Mouse (Mus musculus) spleen, adult 2 months (tissue): ENCODE results near the gene Peli2. TPM values are rescaled to one million over a fixed set of nuclear protein-coding genes. Genes with fewer than 3 reads are reported as not detected.

ENCODE experiments used
- DNase-seq, 2 experiments: peaks; one replicate each; pipeline versions ENCODE4 v3.0.0 to v3.0.0-alpha.2; 2012 to 2021; ENCODE audit warnings: low spot score in 2 of 2, low read depth in 1 of 2
- H3K27ac ChIP-seq: fragments of 200-500 bp; 2 replicates; pipeline ENCODE4 v1.5.1; 2012; ENCODE audit warnings: low read length, inconsistent platforms; ENCODE audit not compliant: insufficient read depth
- H3K27me3 ChIP-seq: fragments of 200-500 bp; 2 replicates; pipeline ENCODE4 v1.6.1; 2012; ENCODE audit warnings: mild to moderate bottlenecking, moderate library complexity, low read length, inconsistent platforms; ENCODE audit not compliant: control insufficient read depth, insufficient read depth
- H3K36me3 ChIP-seq: fragments of 200-500 bp; 2 replicates; pipeline ENCODE4 v1.6.1; 2012; ENCODE audit warnings: mild to moderate bottlenecking, low read length, inconsistent platforms; ENCODE audit not compliant: control insufficient read depth, insufficient read depth
- H3K4me1 ChIP-seq: fragments of 200-500 bp; 2 replicates; pipeline ENCODE4 v1.6.1; 2011; ENCODE audit warnings: inconsistent platforms; ENCODE audit not compliant: control insufficient read depth, insufficient read depth, insufficient read length
- H3K4me3 ChIP-seq: fragments of 200-500 bp; 2 replicates; pipeline ENCODE4 v1.5.1; 2011; ENCODE audit warnings: mild to moderate bottlenecking, inconsistent platforms; ENCODE audit not compliant: insufficient read depth, insufficient read length; ENCODE audit errors: extremely low read depth
- CTCF ChIP-seq: fragments of 200-500 bp; IDR thresholded peaks from 2 replicates; pipeline ENCODE4 v1.5.1; 2011; ENCODE audit warnings: mild to moderate bottlenecking, inconsistent platforms; ENCODE audit not compliant: insufficient read depth, insufficient read length, insufficient replicate concordance; ENCODE audit errors: extremely low read depth
- POLR2A ChIP-seq: fragments of 200-500 bp; IDR thresholded peaks from 2 replicates; pipeline ENCODE4 v1.6.1; 2011; ENCODE audit warnings: low read depth, low read length, inconsistent platforms
- whole genome bisulfite sequencing: fragments of 180-500 bp; shearing (Covaris S2); methylation state at CpG from one replicate; pipeline ENCODE4 v1.1.7; 2018; 5-methylcytosine and 5-hydroxymethylcytosine counted together
- polyA plus RNA-seq: library from polyadenylated mRNA; depleted of rRNA; stranded (reverse); fragments of >200 nt; gene quantifications from 2 replicates; pipeline ENCODE4 v1.2.3, GENCODE M21; 2012

Gene Peli2
- polyA plus RNA-seq, 1 experiment, result 3.1 TPM

GRCm38 (mm10) chr14:48263146-48263545 lies 142.5 kb downstream of the Peli2 start:
- TF ChIP-seq POLR2A (no peak), CTCF (no peak)
- no peak for DNase-seq
- Histone ChIP-seq H3K27ac (no peak overlapping the region), H3K27me3 (no peaks in the 10 kb centered on the region), H3K4me1 (no peaks in the 10 kb centered on the region), H3K36me3 (no peaks in the 10 kb centered on the region), H3K4me3 (no peak overlapping the region)
- WGBS, result 86% methylated on average over 4 of the region's 4 CpGs

GRCm38 (mm10) chr14:48266710-48267109 lies 146.1 kb downstream of the Peli2 start:
- H3K4me3 ChIP-seq, result no peak overlapping the region
- WGBS, result 65% methylated on average over 6 of the region's 6 CpGs
- no peak overlapping the region for H3K27ac ChIP-seq
- DNase-seq, result no peak
- no peaks in the 10 kb centered on the region for H3K36me3 ChIP-seq
- no peaks in the 10 kb centered on the region for H3K27me3 ChIP-seq
- H3K4me1 ChIP-seq, result no peaks in the 10 kb centered on the region
- TF ChIP-seq CTCF (no peak), POLR2A (no peak)

DNA sequence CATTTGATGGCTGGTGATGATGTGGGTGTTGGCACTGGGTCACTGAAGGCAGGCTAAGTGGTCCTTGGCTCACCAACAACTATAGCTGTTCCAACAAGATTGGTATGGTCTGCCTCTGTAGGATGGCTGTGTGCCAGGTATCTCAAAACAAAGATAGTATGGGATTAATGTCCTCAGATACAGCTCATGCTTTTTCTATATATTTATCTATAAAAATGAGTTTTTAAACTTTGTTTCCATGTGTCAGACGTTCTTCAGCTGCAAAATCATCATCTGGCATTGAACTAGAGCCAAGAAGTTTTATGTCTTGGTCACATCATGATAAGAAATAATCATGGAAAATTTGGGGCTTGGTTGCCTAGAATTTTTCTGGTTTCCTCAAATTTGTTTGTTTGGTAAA lies 157.7 kb downstream of the Peli2 start:
- TF ChIP-seq CTCF (no peak), POLR2A (no peak)

DNA sequence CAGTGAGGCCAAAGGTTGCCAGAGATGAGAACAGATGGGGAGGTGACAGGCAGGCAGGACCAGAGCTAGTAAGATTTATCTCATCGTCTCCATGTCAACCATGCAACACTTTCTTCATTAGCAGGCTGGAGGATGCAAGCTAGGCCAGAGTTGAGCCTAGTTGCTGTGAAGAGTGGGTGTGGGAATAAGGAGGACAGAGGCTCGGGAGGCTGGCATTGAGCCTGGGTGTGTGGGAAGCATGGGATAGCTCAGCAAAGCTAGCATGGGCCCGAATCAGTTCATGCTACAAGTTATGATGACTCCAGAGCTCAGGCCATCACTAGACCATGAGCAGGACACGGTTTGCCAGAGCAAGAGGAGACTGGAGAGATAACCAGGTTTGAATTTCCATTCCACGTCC lies 166.3 kb downstream of the Peli2 start:
- Histone ChIP-seq H3K36me3 (no peaks in the 10 kb centered on the region), H3K27ac (no peak overlapping the region), H3K27me3 (no peaks in the 10 kb centered on the region), H3K4me3 (no peak overlapping the region), H3K4me1 (no peaks in the 10 kb centered on the region)
- 90% methylated on average over 5 of the region's 5 CpGs for WGBS
- no peak for TF ChIP-seq CTCF
- no peak for TF ChIP-seq POLR2A
- no peak for DNase-seq

More for the DNA sequence above, 157.7 kb downstream of the Peli2 start:
- Histone ChIP-seq H3K4me3 (no peak overlapping the region), H3K27me3 (no peaks in the 10 kb centered on the region), H3K27ac (no peak overlapping the region), H3K4me1 (no peaks in the 10 kb centered on the region), H3K36me3 (no peaks in the 10 kb centered on the region)
- WGBS, result 58% methylated on average over 1 of the region's 1 CpGs
- no peak for DNase-seq

GRCm38 (mm10) chr14:48287581-48287980 lies 167.0 kb downstream of the Peli2 start:
- Histone ChIP-seq H3K4me3 (no peak overlapping the region), H3K36me3 (no peaks in the 10 kb centered on the region), H3K27me3 (no peaks in the 10 kb centered on the region), H3K4me1 (no peaks in the 10 kb centered on the region), H3K27ac (no peak overlapping the region)
- 97% methylated on average over 4 of the region's 4 CpGs for WGBS
- TF ChIP-seq CTCF (no peak), POLR2A (no peak)
- DNase-seq, result no peak

GRCm38 (mm10) chr14:48288600-48288999 lies 168.0 kb downstream of the Peli2 start:
- Histone ChIP-seq H3K36me3 (no peaks in the 10 kb centered on the region), H3K4me1 (no peaks in the 10 kb centered on the region), H3K4me3 (no peak overlapping the region), H3K27ac (no peak overlapping the region), H3K27me3 (no peaks in the 10 kb centered on the region)
- DNase-seq, result no peak
- WGBS, result 91% methylated on average over 2 of the region's 2 CpGs
- no peak for TF ChIP-seq POLR2A
- TF ChIP-seq CTCF, result no peak

- Histone ChIP-seq H3K4me3 (no peak overlapping the region), H3K4me1 (no peaks in the 10 kb centered on the region), H3K36me3 (no peaks in the 10 kb centered on the region), H3K27ac (no peak overlapping the region), H3K27me3 (no peaks in the 10 kb centered on the region)
- TF ChIP-seq CTCF (no peak), POLR2A (no peak)
- 81% methylated on average over 10 of the region's 10 CpGs for WGBS
- DNase-seq, result no peak
Observed at GRCm38 (mm10) chr14:48289602-48290599, 169.3 kb downstream of the Peli2 start.
